Mouse (Mus musculus): Measurements from ENCODE around the gene Cdkn2b. TPM values are rescaled to one million over a fixed set of nuclear protein-coding genes. Genes with fewer than 3 reads are reported as not detected.

The Cdkn2b gene
- polyA plus RNA-seq, 1 experiment from 2014 or later: 4.9 TPM

- no peak for DNase-seq (ENCODE audit: low spot score)
- no peak for ATAC-seq (replicated peaks; ENCODE audit: low FRiP score, low read depth)
- Histone ChIP-seq H3K9ac (ENCODE audit: low read depth, low read length) (no peak overlapping the region), H3K36me3 (ENCODE audit: insufficient read depth, low read length) (no peaks in the 10 kb centered on the region), H3K4me3 (replicated peaks; ENCODE audit: low read depth, low read length) (no peak overlapping the region), H3K4me2 (ENCODE audit: low read length) (no peak overlapping the region), H3K9me3 (replicated peaks; ENCODE audit: low read length) (no peaks in the 10 kb centered on the region), H3K27me3 (ENCODE audit: insufficient read depth, low read length) (peaks cover 77% of the 10 kb centered on the region), H3K4me1 (replicated peaks; ENCODE audit: insufficient read depth, low read length) (no peaks in the 10 kb centered on the region), H3K27ac (no peak overlapping the region)
- no peak for TF ChIP-seq CTCF (IDR thresholded peaks at IDR 0.05; ENCODE audit: low read depth)
- 4% methylated on average over 7 of the region's 7 CpGs for WGBS
Measured at GRCm38 (mm10) chr4:89281236-89281635, 29.6 kb downstream of the Cdkn2b start.

GRCm38 (mm10) chr4:89279641-89280040, 31.2 kb downstream of the Cdkn2b start:
- Histone ChIP-seq H3K36me3 (ENCODE audit: insufficient read depth, low read length) (no peaks in the 10 kb centered on the region), H3K4me2 (ENCODE audit: low read length) (no peak overlapping the region), H3K4me1 (replicated peaks; ENCODE audit: insufficient read depth, low read length) (no peaks in the 10 kb centered on the region), H3K9me3 (replicated peaks; ENCODE audit: low read length) (no peaks in the 10 kb centered on the region), H3K27ac (no peak overlapping the region), H3K4me3 (replicated peaks; ENCODE audit: low read depth, low read length) (no peak overlapping the region), H3K9ac (ENCODE audit: low read depth, low read length) (no peak overlapping the region), H3K27me3 (ENCODE audit: insufficient read depth, low read length) (peaks cover 84% of the 10 kb centered on the region)
- no peak for DNase-seq (ENCODE audit: low spot score)
- no peak for ATAC-seq (replicated peaks; ENCODE audit: low FRiP score, low read depth)
- WGBS: 2% methylated on average over 2 of the region's 2 CpGs
- TF ChIP-seq CTCF (IDR thresholded peaks at IDR 0.05; ENCODE audit: low read depth): no peak

GRCm38 (mm10) chr4:89277381-89277940, 33.4 kb downstream of the Cdkn2b start:
- WGBS: 4% methylated on average over 5 of the region's 5 CpGs
- Histone ChIP-seq H3K4me3 (replicated peaks; ENCODE audit: low read depth, low read length) (no peak overlapping the region), H3K4me2 (ENCODE audit: low read length) (no peak overlapping the region), H3K4me1 (replicated peaks; ENCODE audit: insufficient read depth, low read length) (no peaks in the 10 kb centered on the region), H3K36me3 (ENCODE audit: insufficient read depth, low read length) (no peaks in the 10 kb centered on the region), H3K9me3 (replicated peaks; ENCODE audit: low read length) (no peaks in the 10 kb centered on the region), H3K27ac (no peak overlapping the region), H3K27me3 (ENCODE audit: insufficient read depth, low read length) (peaks cover 87% of the 10 kb centered on the region), H3K9ac (ENCODE audit: low read depth, low read length) (no peak overlapping the region)
- no peak for ATAC-seq (replicated peaks; ENCODE audit: low FRiP score, low read depth)
- no peak for TF ChIP-seq CTCF (IDR thresholded peaks at IDR 0.05; ENCODE audit: low read depth)
- DNase-seq (ENCODE audit: low spot score): no peak

GRCm38 (mm10) chr4:89276669-89277219, 34.1 kb downstream of the Cdkn2b start:
- H3K36me3 ChIP-seq (ENCODE audit: insufficient read depth, low read length): no peaks in the 10 kb centered on the region

GRCm38 (mm10) chr4:89275811-89276584, 34.8 kb downstream of the Cdkn2b start:
- Histone ChIP-seq H3K27ac (no peak overlapping the region), H3K27me3 (ENCODE audit: insufficient read depth, low read length) (peaks cover 85% of the 10 kb centered on the region), H3K4me2 (ENCODE audit: low read length) (no peak overlapping the region), H3K4me3 (replicated peaks; ENCODE audit: low read depth, low read length) (no peak overlapping the region), H3K9ac (ENCODE audit: low read depth, low read length) (no peak overlapping the region), H3K4me1 (replicated peaks; ENCODE audit: insufficient read depth, low read length) (no peaks in the 10 kb centered on the region), H3K36me3 (ENCODE audit: insufficient read depth, low read length) (no peaks in the 10 kb centered on the region), H3K9me3 (replicated peaks; ENCODE audit: low read length) (no peaks in the 10 kb centered on the region)
- DNase-seq (ENCODE audit: low spot score) (no peak), ATAC-seq (replicated peaks; ENCODE audit: low FRiP score, low read depth) (no peak)
- 2% methylated on average over 21 of the region's 25 CpGs for WGBS
- TF ChIP-seq CTCF (IDR thresholded peaks at IDR 0.05; ENCODE audit: low read depth): no peak

More at GRCm38 (mm10) chr4:89276669-89277219, 34.1 kb downstream of the Cdkn2b start:
- H3K4me2 ChIP-seq (ENCODE audit: low read length): no peak overlapping the region
- 1% methylated on average over 37 of the region's 37 CpGs for WGBS
- H3K4me3 ChIP-seq (replicated peaks; ENCODE audit: low read depth, low read length): no peak overlapping the region
- no peak overlapping the region for H3K27ac ChIP-seq
- no peak for TF ChIP-seq CTCF (IDR thresholded peaks at IDR 0.05; ENCODE audit: low read depth)
- no peak overlapping the region for H3K9ac ChIP-seq (ENCODE audit: low read depth, low read length)
- DNase-seq (ENCODE audit: low spot score) (no peak), ATAC-seq (replicated peaks; ENCODE audit: low FRiP score, low read depth) (no peak)
- H3K4me1 ChIP-seq (replicated peaks; ENCODE audit: insufficient read depth, low read length): no peaks in the 10 kb centered on the region
- H3K27me3 ChIP-seq (ENCODE audit: insufficient read depth, low read length): peaks cover 87% of the 10 kb centered on the region
- no peaks in the 10 kb centered on the region for H3K9me3 ChIP-seq (replicated peaks; ENCODE audit: low read length)

GRCm38 (mm10) chr4:89274829-89275548, 35.9 kb downstream of the Cdkn2b start:
- Histone ChIP-seq H3K36me3 (ENCODE audit: insufficient read depth, low read length) (no peaks in the 10 kb centered on the region), H3K27ac (no peak overlapping the region), H3K4me1 (replicated peaks; ENCODE audit: insufficient read depth, low read length) (no peaks in the 10 kb centered on the region), H3K4me2 (ENCODE audit: low read length) (no peak overlapping the region), H3K27me3 (ENCODE audit: insufficient read depth, low read length) (peaks cover 82% of the 10 kb centered on the region), H3K4me3 (replicated peaks; ENCODE audit: low read depth, low read length) (no peak overlapping the region), H3K9me3 (replicated peaks; ENCODE audit: low read length) (no peaks in the 10 kb centered on the region), H3K9ac (ENCODE audit: low read depth, low read length) (no peak overlapping the region)
- ATAC-seq (replicated peaks; ENCODE audit: low FRiP score, low read depth) (no peak), DNase-seq (ENCODE audit: low spot score) (no peak)
- TF ChIP-seq CTCF (IDR thresholded peaks at IDR 0.05; ENCODE audit: low read depth): no peak
- 2% methylated on average over 24 of the region's 24 CpGs for WGBS

Measured in kidney, postnatal 0 days (tissue).